Mouse (Mus musculus) liver, embryonic 14.5 days (tissue): ENCODE measurements around the gene Fcnb.

ENCODE experiments used
- CTCF ChIP-seq: IDR thresholded peaks from 2 replicates; pipeline ENCODE4 v1.5.1; 2016; ENCODE audit warnings: antibody characterized with exemption, low read depth, control low read depth
- EP300 ChIP-seq: IDR thresholded peaks from 2 replicates; pipeline ENCODE4 v1.6.1; 2016; ENCODE audit warnings: antibody characterized with exemption, low read depth

DNA sequence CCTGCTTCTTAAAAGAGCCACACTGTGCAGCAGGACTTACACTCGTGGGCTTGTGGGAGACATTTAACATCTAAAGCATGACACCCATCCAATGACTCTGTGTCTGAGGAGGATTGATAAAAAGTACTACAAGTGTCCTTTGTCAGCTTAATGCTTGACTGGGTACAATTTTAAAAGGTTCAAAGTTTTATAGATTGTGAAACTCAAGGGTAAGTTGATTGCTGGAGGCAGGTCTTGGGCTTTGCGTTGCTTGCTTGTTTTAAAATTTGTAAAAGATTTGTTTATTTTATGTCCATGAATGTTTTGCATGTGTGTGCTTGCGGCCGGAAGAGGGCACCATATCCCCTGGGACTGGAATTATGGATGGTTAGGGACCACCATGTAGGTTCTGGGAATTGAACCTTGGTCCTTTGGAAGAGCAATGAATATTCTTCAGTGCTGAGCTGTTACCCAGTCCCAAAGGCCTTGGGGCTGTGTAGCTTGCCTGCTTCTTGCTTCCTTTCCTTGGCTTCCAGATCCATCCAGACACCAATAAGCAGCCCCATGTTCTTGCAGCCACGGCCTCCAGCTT, 19.5 kb downstream of the Fcnb start:
- no peak for TF ChIP-seq EP300
- TF ChIP-seq CTCF: peak; percentile 37; the same call in 1 of the 2 replicates
